Mouse (Mus musculus) splenic B cell, adult 2 months (primary cell): ENCODE results near the gene Tesk2.

Source experiments
- DNase-seq: peaks from one replicate; pipeline ENCODE4 v3.0.0-alpha.2; 2011; ENCODE audit warnings: low read depth, low spot score
- H3K27me3 ChIP-seq: 2 replicates; pipeline ENCODE4 v1.6.1; 2012; ENCODE audit warnings: mild to moderate bottlenecking, low read length, moderate library complexity, mixed read lengths; ENCODE audit not compliant: control insufficient read depth, poor library complexity, insufficient read depth, severe bottlenecking
- H3K36me3 ChIP-seq: 2 replicates; pipeline ENCODE4 v1.6.1; 2012; ENCODE audit warnings: mild to moderate bottlenecking, low read length, moderate library complexity, mixed read lengths; ENCODE audit not compliant: control insufficient read depth, poor library complexity, insufficient read depth, severe bottlenecking

The Tesk2 gene

GRCm38 (mm10) chr4:116700964-116701363 is 19.8 kb upstream of the Tesk2 start:
- Histone ChIP-seq H3K27me3 (no peaks in the 10 kb centered on the region), H3K36me3 (0 out of 2 replicates have a peak, but pooled peaks cover 6% of the 10 kb centered on the region)
- no peak for DNase-seq

DNA sequence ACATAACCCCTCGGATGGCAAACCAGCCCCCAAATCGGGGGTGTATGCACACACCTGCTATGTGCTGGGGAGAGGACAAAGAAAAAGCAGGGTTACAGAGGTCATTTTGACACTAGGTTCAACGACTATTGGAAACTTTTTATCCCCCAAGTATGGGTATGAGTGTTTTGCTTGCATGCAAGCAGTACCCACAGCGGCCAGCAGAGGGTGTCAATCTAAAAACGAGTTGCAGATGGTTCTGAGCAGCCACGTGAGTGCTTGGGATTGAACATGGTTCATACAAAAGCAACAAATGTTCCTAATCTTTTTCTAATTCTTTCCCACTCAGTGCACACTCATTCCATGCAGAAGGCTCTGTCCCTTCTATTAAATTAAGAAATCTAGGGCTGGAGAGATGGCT is 16.9 kb upstream of the Tesk2 start:
- Histone ChIP-seq H3K27me3 (no peaks in the 10 kb centered on the region), H3K36me3 (0 out of 2 replicates have a peak, but pooled peaks cover 4% of the 10 kb centered on the region)
- DNase-seq, result peak; percentile 87

DNA sequence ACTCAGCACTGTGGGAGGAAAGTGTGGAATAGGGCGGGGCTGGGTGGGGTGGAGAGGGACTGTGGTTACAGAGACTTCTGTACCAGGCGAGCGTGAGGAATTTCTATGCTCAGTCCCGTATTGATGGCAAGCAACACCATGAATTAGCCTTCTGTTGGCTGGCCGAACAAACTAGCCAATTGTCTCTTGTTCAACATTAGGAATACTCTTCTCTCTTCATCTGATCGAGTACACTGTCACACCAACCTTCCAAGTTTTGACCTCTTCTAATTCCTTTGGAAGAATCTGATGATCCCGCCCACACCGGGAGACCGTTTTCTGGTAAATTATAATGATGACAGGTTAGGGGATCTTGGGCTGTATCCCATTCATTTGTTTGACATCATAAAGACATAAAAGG is 13.1 kb upstream of the Tesk2 start:
- 0 out of 2 replicates have a peak, but pooled peaks cover 3% of the 10 kb centered on the region for H3K36me3 ChIP-seq
- DNase-seq, result no peak
- no peaks in the 10 kb centered on the region for H3K27me3 ChIP-seq

DNA sequence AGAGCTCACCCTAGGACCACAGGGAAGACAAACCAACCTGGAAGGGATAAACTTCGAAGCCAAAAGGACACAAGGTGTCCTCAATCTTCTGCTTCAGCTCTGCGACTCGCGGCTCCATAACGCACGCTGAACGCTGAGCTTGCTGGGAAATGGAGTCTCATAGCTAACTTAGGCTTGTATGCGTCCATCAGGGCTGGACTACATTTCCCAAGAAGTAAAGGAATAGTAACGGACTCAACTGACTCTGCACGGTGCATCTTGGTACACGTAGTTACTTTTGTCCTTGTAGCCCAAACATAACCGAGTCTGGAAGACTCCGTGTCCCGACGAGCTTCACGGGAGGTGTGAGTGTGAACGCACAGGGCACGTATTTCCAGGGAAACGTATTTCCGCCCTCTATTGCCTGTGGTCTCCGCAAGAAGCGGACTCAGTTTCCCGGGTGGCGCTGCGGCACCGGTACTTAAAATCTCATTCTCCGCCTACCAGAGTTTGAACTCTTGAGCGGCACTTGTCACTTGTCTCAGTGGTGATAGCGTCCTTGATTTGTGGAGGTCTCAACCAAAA is 12.5 kb upstream of the Tesk2 start, which contains the start of the genes Mmachc and Ccdc163:
TSS of gene Mmachc (minus strand) at position 206 of the 564 bp plus-strand sequence.
TSS of gene Ccdc163 (plus strand) at position 309 of the 564 bp plus-strand sequence.
- 0 out of 2 replicates have a peak, but pooled peaks cover 3% of the 10 kb centered on the region for H3K36me3 ChIP-seq
- peak; percentile 93 for DNase-seq
- no peaks in the 10 kb centered on the region for H3K27me3 ChIP-seq

DNA sequence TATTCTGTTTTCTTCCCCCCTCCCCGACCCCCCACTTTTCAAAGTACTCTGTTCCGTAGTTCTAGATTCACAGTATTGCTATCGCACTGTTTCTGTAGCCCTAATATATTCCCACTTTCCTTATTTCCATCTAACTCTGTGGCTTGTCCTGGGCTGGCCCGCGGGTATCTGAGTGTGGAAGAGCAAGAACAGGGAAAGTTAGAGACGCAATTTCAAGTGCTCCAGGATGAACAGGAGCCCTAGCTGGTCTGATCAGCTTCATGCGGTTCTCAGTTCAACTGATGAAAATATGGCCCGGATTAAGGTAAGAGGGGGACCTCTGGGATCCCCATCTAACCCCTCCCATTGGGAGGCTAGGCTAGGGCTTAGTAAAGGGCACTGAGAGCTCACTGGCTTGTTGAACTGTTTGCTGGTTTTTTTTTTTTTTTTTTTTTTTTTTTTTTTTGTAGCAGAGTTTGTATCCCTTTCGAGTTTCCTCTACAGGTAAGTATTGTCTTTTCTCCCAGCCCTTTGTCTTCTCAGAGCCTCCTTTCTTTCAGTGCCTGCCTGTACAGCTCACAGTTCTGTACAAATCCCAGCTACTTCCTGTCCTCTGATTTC is 11.9 kb upstream of the Tesk2 start:
- no peak for DNase-seq
- Histone ChIP-seq H3K27me3 (no peaks in the 10 kb centered on the region), H3K36me3 (peaks cover 2% of the 10 kb centered on the region; the same call in 1 of the 2 replicates)

- H3K36me3 ChIP-seq, result peaks cover 2% of the 10 kb centered on the region; the same call in 1 of the 2 replicates
- no peak for DNase-seq
- no peaks in the 10 kb centered on the region for H3K27me3 ChIP-seq
Observed at GRCm38 (mm10) chr4:116710154-116710553, 10.6 kb upstream of the Tesk2 start.

DNA sequence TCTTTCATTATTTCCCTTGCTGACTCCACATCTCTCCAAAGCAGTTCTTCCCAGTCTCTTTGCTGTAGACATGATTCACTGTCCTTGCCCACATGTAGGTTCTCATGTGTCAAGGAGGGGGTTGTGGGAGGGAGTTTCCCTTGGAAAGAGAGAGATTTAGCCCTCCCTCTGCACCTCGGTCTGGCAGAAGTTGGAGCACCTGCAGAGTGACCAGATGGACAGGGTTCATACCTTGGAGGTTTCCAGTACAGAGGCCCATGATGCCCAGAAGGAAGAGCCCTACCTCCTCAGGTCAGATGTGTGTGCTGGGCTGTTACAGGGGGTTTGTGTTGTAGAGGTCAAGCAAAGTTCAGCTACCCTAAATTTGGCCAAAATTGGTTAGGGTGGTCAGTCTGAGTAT is 8.2 kb upstream of the Tesk2 start:
- peaks cover 2% of the 10 kb centered on the region; the same call in 1 of the 2 replicates for H3K36me3 ChIP-seq
- H3K27me3 ChIP-seq, result no peaks in the 10 kb centered on the region
- no peak for DNase-seq

DNA sequence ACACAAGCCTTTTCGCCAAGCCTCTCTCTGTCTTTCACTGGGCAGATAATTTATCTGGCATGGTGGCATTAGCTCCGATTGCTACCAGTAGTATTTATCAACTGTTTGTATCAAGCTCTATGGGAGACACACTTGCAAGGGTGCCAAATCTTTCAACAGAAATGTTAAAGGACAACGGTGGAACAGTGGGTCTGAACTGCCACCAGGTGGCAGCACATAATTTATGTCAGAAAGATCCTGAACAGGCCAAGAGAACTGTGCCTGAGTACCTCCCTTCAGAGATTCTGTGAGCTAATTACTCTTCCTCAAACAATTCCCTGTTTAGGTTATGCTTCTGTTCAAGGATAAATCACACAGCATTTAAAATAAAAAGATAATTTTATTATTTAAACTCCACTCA is 1.4 kb upstream of the Tesk2 start:
- H3K27me3 ChIP-seq, result no peaks in the 10 kb centered on the region
- DNase-seq, result peak; percentile 86
- no peaks in the 10 kb centered on the region; the same call in 1 of the 2 replicates for H3K36me3 ChIP-seq

DNA sequence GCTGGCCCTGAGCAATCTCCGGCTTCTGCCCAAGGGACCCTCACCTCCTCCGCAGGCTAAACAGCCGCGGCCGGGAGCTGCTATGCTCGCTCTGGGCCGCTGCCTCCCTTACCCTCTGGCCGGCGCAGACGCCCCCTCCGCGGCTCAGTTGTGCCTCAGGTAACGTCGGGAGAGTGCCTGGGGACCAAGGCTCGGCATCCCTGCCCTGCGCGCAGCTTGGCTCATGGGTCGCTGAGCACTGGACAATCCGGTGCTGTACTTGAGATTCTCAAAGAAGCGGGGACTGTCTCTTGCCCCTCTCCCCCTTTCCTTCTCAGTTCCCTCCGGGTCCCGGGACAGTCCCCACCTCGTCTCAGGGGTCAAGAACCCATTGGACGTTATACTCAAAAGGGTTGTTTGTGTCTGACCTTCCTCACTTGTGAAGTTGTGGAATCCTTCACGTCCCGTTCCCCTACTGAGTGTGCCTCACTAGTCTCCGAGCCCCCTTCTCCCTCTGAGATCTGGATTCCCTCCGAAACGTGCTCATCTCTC is 415 bp downstream of the Tesk2 start:
- DNase-seq, result no peak
- H3K36me3 ChIP-seq, result no peaks in the 10 kb centered on the region

DNA sequence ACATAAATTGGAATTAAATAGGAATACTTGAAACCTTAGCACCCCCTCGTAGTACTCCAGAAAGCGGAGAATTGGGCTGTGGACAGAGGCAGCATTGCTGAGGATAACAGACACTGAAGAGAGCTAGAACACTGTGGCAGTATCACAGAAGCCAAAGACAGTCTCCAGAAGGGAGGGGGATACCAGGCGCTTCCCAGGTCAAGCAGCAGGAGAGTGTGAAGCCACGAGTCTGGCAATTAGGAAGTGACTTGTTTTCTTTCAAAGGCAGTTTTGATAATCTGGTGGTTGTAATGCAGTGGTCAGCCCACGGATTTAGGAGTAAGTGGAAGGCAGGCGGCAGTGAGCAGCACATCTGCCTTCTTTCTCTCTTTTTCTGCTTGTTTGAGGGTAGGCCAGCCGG is 1.5 kb downstream of the Tesk2 start:
- DNase-seq, result no peak
- Histone ChIP-seq H3K36me3 (no peaks in the 10 kb centered on the region), H3K27me3 (no peaks in the 10 kb centered on the region)

More for the DNA sequence above, 415 bp downstream of the Tesk2 start:
- H3K27me3 ChIP-seq, result no peaks in the 10 kb centered on the region

GRCm38 (mm10) chr4:116725444-116725843 is 4.7 kb downstream of the Tesk2 start:
- H3K36me3 ChIP-seq, result no peaks in the 10 kb centered on the region
- no peaks in the 10 kb centered on the region for H3K27me3 ChIP-seq
- DNase-seq, result no peak

- no peaks in the 10 kb centered on the region for H3K36me3 ChIP-seq
- no peak for DNase-seq
- no peaks in the 10 kb centered on the region for H3K27me3 ChIP-seq
Observed at GRCm38 (mm10) chr4:116727401-116727800, 6.7 kb downstream of the Tesk2 start.

DNA sequence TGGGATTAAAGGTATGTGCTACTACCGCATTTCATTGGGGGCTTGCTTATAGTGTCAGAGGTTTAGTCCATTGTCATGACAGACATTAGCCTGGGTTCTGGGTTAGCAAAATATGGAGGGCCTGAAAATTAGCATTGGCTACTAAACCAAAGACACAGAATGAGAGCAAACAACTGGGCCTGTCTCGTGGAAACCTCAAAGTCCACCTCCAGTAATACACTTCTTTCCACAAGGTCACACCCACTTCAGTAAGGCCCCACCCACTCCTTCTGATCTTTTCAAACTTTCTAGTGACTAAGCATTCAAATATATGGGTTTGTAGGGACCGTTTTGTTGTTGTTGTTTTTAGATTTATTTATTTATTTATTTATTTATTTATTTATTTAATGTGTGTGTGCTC is 8.8 kb downstream of the Tesk2 start:
- no peak for DNase-seq
- H3K36me3 ChIP-seq, result no peaks in the 10 kb centered on the region
- H3K27me3 ChIP-seq, result no peaks in the 10 kb centered on the region

- DNase-seq, result no peak
- no peaks in the 10 kb centered on the region for H3K36me3 ChIP-seq
- no peaks in the 10 kb centered on the region for H3K27me3 ChIP-seq
Observed at GRCm38 (mm10) chr4:116731077-116731476, 10.3 kb downstream of the Tesk2 start.

DNA sequence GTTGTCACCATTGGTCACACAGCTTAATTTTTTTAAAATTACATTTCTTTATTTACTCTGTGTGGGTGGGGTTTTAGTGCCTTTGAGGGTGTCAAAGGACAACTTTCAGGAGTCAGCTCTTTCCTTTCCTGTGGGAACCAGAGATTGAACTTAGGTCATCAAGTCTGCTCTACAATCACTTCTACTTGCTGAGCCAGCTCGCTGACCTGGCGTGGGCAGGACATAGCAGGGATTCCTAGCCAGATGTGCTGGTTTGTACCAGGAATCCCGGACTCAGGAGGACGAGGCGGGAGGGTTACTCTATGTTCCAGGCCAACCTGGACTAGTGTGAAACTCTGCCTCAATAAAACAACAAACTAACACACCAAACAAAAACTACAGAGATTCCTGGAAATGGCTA is 11.6 kb downstream of the Tesk2 start:
- DNase-seq, result no peak
- no peaks in the 10 kb centered on the region for H3K36me3 ChIP-seq

More for the DNA sequence above, 11.6 kb downstream of the Tesk2 start:
- H3K27me3 ChIP-seq, result no peaks in the 10 kb centered on the region
